Mouse (Mus musculus): ENCODE results near the gene Rpl3. TPM values are rescaled to one million over a fixed set of nuclear protein-coding genes. Genes with fewer than 3 reads are reported as not detected.

Rpl3 gene
- polyA plus RNA-seq, 1 experiment: 12.0 TPM

GRCm38 (mm10) chr15:80030399-80030798, 61.3 kb downstream of the Rpl3 start:
- no peak overlapping the region for H3K4me3 ChIP-seq (replicated peaks)
- H3K27me3 ChIP-seq (ENCODE audit: control insufficient read depth): peaks cover 2% of the 10 kb centered on the region; the same call in 1 of the 2 replicates
- no peaks in the 10 kb centered on the region for H3K36me3 ChIP-seq (ENCODE audit: control insufficient read depth)
- H3K4me1 ChIP-seq (ENCODE audit: control insufficient read depth): no peaks in the 10 kb centered on the region
- H3K9me3 ChIP-seq (ENCODE audit: control insufficient read depth, low read length): peaks cover 7% of the 10 kb centered on the region
- no peak for TF ChIP-seq GATA1 (IDR thresholded peaks at IDR 0.05; ENCODE audit: low read length)
- TF ChIP-seq TAL1 (IDR thresholded peaks at IDR 0.05; ENCODE audit: low read length): no peak

GRCm38 (mm10) chr15:80028862-80029261, 62.8 kb downstream of the Rpl3 start:
- TF ChIP-seq TAL1 (IDR thresholded peaks at IDR 0.05; ENCODE audit: low read length): no peak
- TF ChIP-seq GATA1 (IDR thresholded peaks at IDR 0.05; ENCODE audit: low read length): no peak
- H3K9me3 ChIP-seq (ENCODE audit: control insufficient read depth, low read length): peaks cover 7% of the 10 kb centered on the region
- no peaks in the 10 kb centered on the region for H3K4me1 ChIP-seq (ENCODE audit: control insufficient read depth)
- peaks cover 5% of the 10 kb centered on the region; the same call in 1 of the 2 replicates for H3K27me3 ChIP-seq (ENCODE audit: control insufficient read depth)
- H3K36me3 ChIP-seq (ENCODE audit: control insufficient read depth): no peaks in the 10 kb centered on the region
- no peak overlapping the region for H3K4me3 ChIP-seq (replicated peaks)

Other genes starting within 250 kb of the Rpl3 start
- gene Apobec3, start 200.2 kb downstream of the Rpl3 start, polyA plus RNA-seq (2012): 0.03 and 0.07 TPM in 2 replicates
- gene Cbx7, start 120.7 kb downstream of the Rpl3 start, polyA plus RNA-seq (2012): 0.28 and 0.50 TPM in 2 replicates
- gene Pdgfb, start 76.9 kb downstream of the Rpl3 start, polyA plus RNA-seq (2012): 0.08 and 0.09 TPM in 2 replicates
- gene Syngr1, start 534 bp downstream of the Rpl3 start, polyA plus RNA-seq (2012): 0.41 and 1.5 TPM in 2 replicates
- 2.2 and 3.3 TPM in 2 replicates for gene Tab1, start 41.3 kb upstream of the Rpl3 start, polyA plus RNA-seq (2012)
- not detected in 2 replicates for gene Mgat3, start 81.9 kb upstream of the Rpl3 start, polyA plus RNA-seq (2012)
- gene Mief1, start 142.2 kb upstream of the Rpl3 start, polyA plus RNA-seq (2012): 1.5 and 1.7 TPM in 2 replicates
- not detected in 2 replicates for gene AC140267.1, start 144.0 kb upstream of the Rpl3 start, polyA plus RNA-seq (2012)
- gene Atf4, start 163.3 kb upstream of the Rpl3 start, polyA plus RNA-seq (2012): 65.1 and 68.9 TPM in 2 replicates
- 6.6 and 8.7 TPM in 2 replicates for gene Rps19bp1, start 172.4 kb upstream of the Rpl3 start, polyA plus RNA-seq (2012)
- not detected in 2 replicates for gene Cacna1i, start 195.4 kb upstream of the Rpl3 start, polyA plus RNA-seq (2012)

Data from erythroblast, embryonic 14.5 days (primary cell).